Mouse (Mus musculus) subcutaneous adipose tissue, adult 2 months (tissue): ENCODE results near the gene Spsb4. TPM values are rescaled to one million over a fixed set of nuclear protein-coding genes. Genes with fewer than 3 reads are reported as not detected.

Experiments used
- polyA plus RNA-seq: library from polyadenylated mRNA; depleted of rRNA; stranded (reverse); fragments of >200 nt; gene quantifications from 2 replicates; pipeline ENCODE4 v1.2.3, GENCODE M21; 2012; ENCODE audit warnings: low replicate concordance; rRNA removed

Gene Spsb4
- 0.26 and 4.7 TPM in 2 replicates for polyA plus RNA-seq

GRCm38 (mm10) chr9:97018677-97019147 is at the start of gene Spsb4:
TSS of gene Spsb4 (minus strand) at chr9:97018843.

Other genes with a start within 250 kb of the Spsb4 start
- gene Pxylp1, start 126.2 kb downstream of the Spsb4 start, polyA plus RNA-seq, result 2.5 and 20.3 TPM in 2 replicates
- gene Slc25a36, start 92.3 kb upstream of the Spsb4 start, polyA plus RNA-seq, result 22.4 and 35.9 TPM in 2 replicates